Mouse (Mus musculus): Measurements from ENCODE around the gene Tcirg1. TPM values are rescaled to one million over a fixed set of nuclear protein-coding genes. Genes with fewer than 3 reads are reported as not detected.

The Tcirg1 gene
- polyA plus RNA-seq, 2 experiments = 15.4 to 47.1 TPM

- 4% methylated on average over 10 of the region's 10 CpGs for WGBS (ENCODE audit: insufficient replicate concordance)
- no peaks in the 10 kb centered on the region for H3K27me3 ChIP-seq (ENCODE audit: control insufficient read depth, insufficient read depth, low read length)
- peak overlapping the region; percentile 66 to 70 for H3K4me3 ChIP-seq (ENCODE audit: insufficient read depth in 1 of 2, low read depth in 2 of 2, low read length in 2 of 2)
- no peaks in the 10 kb centered on the region for H3K9me3 ChIP-seq (ENCODE audit: control insufficient read depth, low read length)
- no peak overlapping the region for H3K27ac ChIP-seq
- ATAC-seq (ENCODE audit: insufficient read depth) (no peak), DNase-seq (ENCODE audit: low read depth in 3 of 3, low spot score in 3 of 3) (no peak)
- TF ChIP-seq EP300 (IDR thresholded peaks at IDR 0.05; ENCODE audit: low read depth) (no peak), CTCF (IDR thresholded peaks at IDR 0.05; ENCODE audit: low read depth) (no peak)
- H3K9ac ChIP-seq (replicated peaks) = peak overlapping the region; percentile 61
- peak overlapping the region; percentile 86 for H3K4me2 ChIP-seq (ENCODE audit: low read depth)
- peaks cover 5% of the 10 kb centered on the region for H3K36me3 ChIP-seq (replicated peaks; ENCODE audit: control insufficient read depth, insufficient read depth, low read depth)
- peaks cover 2 to 14% of the 10 kb centered on the region in 2 experiments for H3K4me1 ChIP-seq (replicated peaks; ENCODE audit: control insufficient read depth in 2 of 2, insufficient read depth in 2 of 2, low read length in 1 of 2)
Measured at GRCm38 (mm10) chr19:3906326-3906725, 607 bp downstream of the Tcirg1 start.

GRCm38 (mm10) chr19:3905261-3905969, 1.5 kb downstream of the Tcirg1 start:
- ATAC-seq (ENCODE audit: insufficient read depth) = no peak
- Histone ChIP-seq H3K36me3 (replicated peaks; ENCODE audit: control insufficient read depth, insufficient read depth, low read depth) (peaks cover 5% of the 10 kb centered on the region), H3K4me1 (replicated peaks; ENCODE audit: control insufficient read depth in 2 of 2, insufficient read depth in 2 of 2, low read length in 1 of 2) (peaks cover 2 to 14% of the 10 kb centered on the region in 2 experiments), H3K9ac (replicated peaks) (peak overlapping the region; percentile 20; the same call in 1 of the 2 replicates), H3K4me3 (ENCODE audit: insufficient read depth in 1 of 2, low read depth in 2 of 2, low read length in 2 of 2) (peak overlapping the region; percentile 47 to 66), H3K27ac (peak overlapping the region; percentile 20; the same call in 1 of the 2 replicates), H3K9me3 (ENCODE audit: control insufficient read depth, low read length) (no peaks in the 10 kb centered on the region), H3K4me2 (ENCODE audit: low read depth) (peak overlapping the region; percentile 86), H3K27me3 (ENCODE audit: control insufficient read depth, insufficient read depth, low read length) (no peaks in the 10 kb centered on the region)
- DNase-seq (ENCODE audit: low read depth in 3 of 3, low spot score in 3 of 3) = no peak
- TF ChIP-seq EP300 (IDR thresholded peaks at IDR 0.05; ENCODE audit: low read depth) (no peak), CTCF (IDR thresholded peaks at IDR 0.05; ENCODE audit: low read depth) (no peak)
- WGBS (ENCODE audit: insufficient replicate concordance) = 16% methylated on average over 6 of the region's 6 CpGs

- peaks cover 5% of the 10 kb centered on the region for H3K36me3 ChIP-seq (replicated peaks; ENCODE audit: control insufficient read depth, insufficient read depth, low read depth)
- no peaks in the 10 kb centered on the region for H3K9me3 ChIP-seq (ENCODE audit: control insufficient read depth, low read length)
- TF ChIP-seq CTCF (IDR thresholded peaks at IDR 0.05; ENCODE audit: low read depth) = no peak
- no peak for TF ChIP-seq EP300 (IDR thresholded peaks at IDR 0.05; ENCODE audit: low read depth)
- H3K4me3 ChIP-seq (ENCODE audit: insufficient read depth in 1 of 2, low read depth in 2 of 2, low read length in 2 of 2) = no peak overlapping the region
- ATAC-seq (ENCODE audit: insufficient read depth) = no peak
- peaks cover 2 to 14% of the 10 kb centered on the region in 2 experiments for H3K4me1 ChIP-seq (replicated peaks; ENCODE audit: control insufficient read depth in 2 of 2, insufficient read depth in 2 of 2, low read length in 1 of 2)
- no peak for DNase-seq (ENCODE audit: low read depth in 3 of 3, low spot score in 3 of 3)
- H3K27ac ChIP-seq = no peak overlapping the region
- WGBS (ENCODE audit: insufficient replicate concordance) = 61% methylated on average over 10 of the region's 10 CpGs
- no peaks in the 10 kb centered on the region for H3K27me3 ChIP-seq (ENCODE audit: control insufficient read depth, insufficient read depth, low read length)
- peak overlapping the region; percentile 8; the same call in 1 of the 2 replicates for H3K4me2 ChIP-seq (ENCODE audit: low read depth)
- H3K9ac ChIP-seq (replicated peaks) = no peak overlapping the region
Measured at GRCm38 (mm10) chr19:3904363-3904675, 2.6 kb downstream of the Tcirg1 start.

GRCm38 (mm10) chr19:3903648-3904362, 3.1 kb downstream of the Tcirg1 start:
- Histone ChIP-seq H3K4me2 (ENCODE audit: low read depth) (no peak overlapping the region; the same call in 1 of the 2 replicates), H3K9ac (replicated peaks) (no peak overlapping the region), H3K36me3 (replicated peaks; ENCODE audit: control insufficient read depth, insufficient read depth, low read depth) (peaks cover 3% of the 10 kb centered on the region), H3K27me3 (ENCODE audit: control insufficient read depth, insufficient read depth, low read length) (no peaks in the 10 kb centered on the region), H3K4me3 (ENCODE audit: insufficient read depth in 1 of 2, low read depth in 2 of 2, low read length in 2 of 2) (no peak overlapping the region), H3K9me3 (ENCODE audit: control insufficient read depth, low read length) (no peaks in the 10 kb centered on the region), H3K27ac (no peak overlapping the region), H3K4me1 (replicated peaks; ENCODE audit: control insufficient read depth in 2 of 2, insufficient read depth in 2 of 2, low read length in 1 of 2) (peaks cover 2 to 14% of the 10 kb centered on the region in 2 experiments)
- DNase-seq (ENCODE audit: low read depth in 3 of 3, low spot score in 3 of 3) (no peak), ATAC-seq (ENCODE audit: insufficient read depth) (no peak)
- TF ChIP-seq EP300 (IDR thresholded peaks at IDR 0.05; ENCODE audit: low read depth) = no peak
- TF ChIP-seq CTCF (IDR thresholded peaks at IDR 0.05; ENCODE audit: low read depth) = no peak
- 82% methylated on average over 25 of the region's 25 CpGs for WGBS (ENCODE audit: insufficient replicate concordance)

- no peak for TF ChIP-seq CTCF (IDR thresholded peaks at IDR 0.05; ENCODE audit: low read depth)
- no peak for TF ChIP-seq EP300 (IDR thresholded peaks at IDR 0.05; ENCODE audit: low read depth)
- no peak for ATAC-seq (ENCODE audit: insufficient read depth)
- Histone ChIP-seq H3K27ac (no peak overlapping the region), H3K27me3 (ENCODE audit: control insufficient read depth, insufficient read depth, low read length) (no peaks in the 10 kb centered on the region), H3K4me1 (replicated peaks; ENCODE audit: control insufficient read depth in 2 of 2, insufficient read depth in 2 of 2, low read length in 1 of 2) (peaks cover 2 to 14% of the 10 kb centered on the region in 2 experiments), H3K9me3 (ENCODE audit: control insufficient read depth, low read length) (no peaks in the 10 kb centered on the region), H3K9ac (replicated peaks) (no peak overlapping the region), H3K4me3 (ENCODE audit: insufficient read depth in 1 of 2, low read depth in 2 of 2, low read length in 2 of 2) (no peak overlapping the region), H3K36me3 (replicated peaks; ENCODE audit: control insufficient read depth, insufficient read depth, low read depth) (no peaks in the 10 kb centered on the region; the same call in 1 of the 2 replicates), H3K4me2 (ENCODE audit: low read depth) (no peak overlapping the region)
- WGBS (ENCODE audit: insufficient replicate concordance) = 77% methylated on average over 12 of the region's 12 CpGs
- no peak for DNase-seq (ENCODE audit: low read depth in 3 of 3, low spot score in 3 of 3)
Measured at GRCm38 (mm10) chr19:3902966-3903365, 4.0 kb downstream of the Tcirg1 start.

All from liver, embryonic 14.5 days (tissue).